Mouse (Mus musculus) MEL (cell line): ENCODE data around the gene Eef1g. TPM values are rescaled to one million over a fixed set of nuclear protein-coding genes. Genes with fewer than 3 reads are reported as not detected.
A peak's percentile ranks its signal among the peaks of the same experiment; 100 is the strongest.

Source experiments
- DNase-seq: peaks from one replicate; pipeline ENCODE4 v3.0.0; 2011; ENCODE audit warnings: low read depth, low spot score
- H3K27ac ChIP-seq: 2 replicates; pipeline ENCODE4 v1.5.1; 2012; ENCODE audit warnings: low read depth, mild to moderate bottlenecking, control low read depth, low read length, moderate library complexity; ENCODE audit not compliant: control insufficient read depth
- H3K27me3 ChIP-seq, 2 experiments: fragments of 150-350 bp in 1 of 2; sonication (generic) in 1 of 2; 2 replicates each; pipeline ENCODE4 v1.6.1; 2012; ENCODE audit warnings: low read length in 2 of 2, mild to moderate bottlenecking in 2 of 2, improper control_type of control experiment in 1 of 2, moderate library complexity in 1 of 2; ENCODE audit not compliant: insufficient read depth in 2 of 2, control insufficient read depth in 1 of 2
- H3K36me3 ChIP-seq, 2 experiments: 2 replicates each; pipeline ENCODE4 v1.6.1; 2012 to 2014; ENCODE audit warnings: low read length in 2 of 2, improper control_type of control experiment in 1 of 2, inconsistent platforms in 1 of 2, mild to moderate bottlenecking in 1 of 2; ENCODE audit not compliant: insufficient read depth in 2 of 2, control insufficient read depth in 1 of 2
- H3K4me1 ChIP-seq, 2 experiments: fragments of 150-350 bp in 1 of 2; sonication (generic) in 1 of 2; 2 replicates each; pipeline ENCODE4 v1.6.1; 2012; ENCODE audit warnings: low read length in 2 of 2, improper control_type of control experiment in 1 of 2, mild to moderate bottlenecking in 1 of 2; ENCODE audit not compliant: insufficient read depth in 2 of 2, control insufficient read depth in 1 of 2
- H3K4me3 ChIP-seq, 2 experiments: fragments of 150-350 bp in 1 of 2; sonication (generic) in 1 of 2; 2 replicates each; pipeline ENCODE4 v1.5.1; 2012; ENCODE audit warnings: low read depth in 2 of 2, low read length in 2 of 2, mild to moderate bottlenecking in 2 of 2, moderate library complexity in 2 of 2, control low read depth in 1 of 2, improper control_type of control experiment in 1 of 2; ENCODE audit not compliant: control insufficient read depth in 1 of 2, insufficient read depth in 1 of 2
- H3K79me2 ChIP-seq: 2 replicates; pipeline ENCODE4 v1.6.1; 2012; ENCODE audit warnings: mild to moderate bottlenecking, low read length, moderate library complexity; ENCODE audit not compliant: control insufficient read depth, poor library complexity, insufficient read depth
- H3K9ac ChIP-seq: 2 replicates; pipeline ENCODE4 v1.6.1; 2012; ENCODE audit warnings: low read depth, mild to moderate bottlenecking, control low read depth, low read length, moderate library complexity; ENCODE audit not compliant: control insufficient read depth, poor library complexity, severe bottlenecking
- H3K9me3 ChIP-seq: fragments of 150-350 bp; sonication (generic); replicated peaks from 2 replicates; pipeline ENCODE4 v1.6.1; 2012; ENCODE audit warnings: mild to moderate bottlenecking, low read length, improper control_type of control experiment, moderate library complexity; ENCODE audit not compliant: insufficient read depth
- BHLHE40 ChIP-seq: IDR thresholded peaks from 2 replicates; pipeline ENCODE4 v1.6.1; 2012; ENCODE audit warnings: low read depth, mild to moderate bottlenecking, inconsistent platforms, low read length, improper control_type of control experiment, borderline replicate concordance
- CTCF ChIP-seq, 3 experiments: IDR thresholded peaks in 2 of 3; conservative IDR thresholded peaks in 1 of 3; 2 replicates each; pipeline ENCODE4 v1.5.1; 2011 to 2012; ENCODE audit warnings: low read length in 3 of 3, low read depth in 2 of 3, mild to moderate bottlenecking in 2 of 3, improper control_type of control experiment in 1 of 3, inconsistent platforms in 1 of 3, mixed read lengths in 1 of 3, moderate library complexity in 1 of 3; ENCODE audit not compliant: control insufficient read depth in 1 of 3, insufficient read depth in 1 of 3, poor library complexity in 1 of 3, severe bottlenecking in 1 of 3
- EP300 ChIP-seq, 2 experiments: IDR thresholded peaks; 2 replicates each; pipeline ENCODE4 v1.6.1; 2011; ENCODE audit warnings: improper control_type of control experiment in 2 of 2, low read length in 2 of 2, low read depth in 1 of 2, mild to moderate bottlenecking in 1 of 2
- ETS1 ChIP-seq: IDR thresholded peaks from 2 replicates; pipeline ENCODE4 v1.6.1; 2012; ENCODE audit warnings: low read depth, mild to moderate bottlenecking, inconsistent platforms, low read length, improper control_type of control experiment, moderate library complexity
- GABPA ChIP-seq: IDR thresholded peaks from 2 replicates; pipeline ENCODE4 v1.6.1; 2012; ENCODE audit warnings: low read depth, mild to moderate bottlenecking, inconsistent platforms, low read length, improper control_type of control experiment, moderate library complexity
- GATA1 ChIP-seq: IDR thresholded peaks from 2 replicates; pipeline ENCODE4 v1.6.1; 2011; ENCODE audit warnings: low read depth, low read length, improper control_type of control experiment
- JUND ChIP-seq: IDR thresholded peaks from 2 replicates; pipeline ENCODE4 v1.6.1; 2011; ENCODE audit warnings: low read depth, mild to moderate bottlenecking, improper control_type of control experiment, low read length
- KAT2A ChIP-seq: conservative IDR thresholded peaks from 2 replicates; pipeline ENCODE4 v1.6.1; 2012; ENCODE audit warnings: low read depth, low read length, improper control_type of control experiment, inconsistent platforms
- MAFK ChIP-seq: IDR thresholded peaks from 2 replicates; pipeline ENCODE4 v1.6.1; 2011; ENCODE audit warnings: low read depth, mild to moderate bottlenecking, low read length, improper control_type of control experiment, borderline replicate concordance
- MAZ ChIP-seq: IDR thresholded peaks from 2 replicates; pipeline ENCODE4 v1.6.1; 2012; ENCODE audit warnings: low read depth, mild to moderate bottlenecking, inconsistent platforms, low read length, improper control_type of control experiment
- MEF2A ChIP-seq: IDR thresholded peaks from 2 replicates; pipeline ENCODE4 v1.6.1; 2014; ENCODE audit warnings: low read depth, mild to moderate bottlenecking, inconsistent platforms, low read length, improper control_type of control experiment; ENCODE audit not compliant: poor library complexity, insufficient replicate concordance, severe bottlenecking; ENCODE audit errors: extremely low read depth
- MXI1 ChIP-seq: IDR thresholded peaks from 2 replicates; pipeline ENCODE4 v1.6.1; 2011; ENCODE audit warnings: mild to moderate bottlenecking, low read depth, low read length, improper control_type of control experiment
- MYC ChIP-seq: IDR thresholded peaks from 2 replicates; pipeline ENCODE4 v1.6.1; 2011; ENCODE audit warnings: low read depth, mild to moderate bottlenecking, low read length, improper control_type of control experiment, moderate library complexity
- NELFE ChIP-seq: IDR thresholded peaks from 2 replicates; pipeline ENCODE4 v1.6.1; 2011; ENCODE audit warnings: low read depth, low read length, improper control_type of control experiment
- NRF1 ChIP-seq: IDR thresholded peaks from 2 replicates; pipeline ENCODE4 v1.6.1; 2014; ENCODE audit warnings: low read depth, mild to moderate bottlenecking, inconsistent platforms, low read length, improper control_type of control experiment, moderate library complexity; ENCODE audit not compliant: poor library complexity, insufficient read depth, severe bottlenecking
- POLR2A ChIP-seq, 2 experiments: IDR thresholded peaks; 2 replicates each; pipeline ENCODE4 v1.6.1; 2011 to 2012; ENCODE audit warnings: low read length in 2 of 2, mild to moderate bottlenecking in 2 of 2, control low read depth in 1 of 2, improper control_type of control experiment in 1 of 2, low read depth in 1 of 2, moderate library complexity in 1 of 2; ENCODE audit not compliant: control insufficient read depth in 1 of 2, insufficient read depth in 1 of 2, poor library complexity in 1 of 2
- POLR2AphosphoS2 ChIP-seq: IDR thresholded peaks from 2 replicates; pipeline ENCODE4 v1.6.1; 2011; ENCODE audit warnings: low read length, improper control_type of control experiment
- POLR2AphosphoS5 ChIP-seq: IDR thresholded peaks from 2 replicates; pipeline ENCODE4 v1.6.1; 2012; ENCODE audit warnings: low read depth, borderline replicate concordance, mild to moderate bottlenecking, inconsistent platforms, low read length, moderate library complexity, mixed read lengths
- RAD21 ChIP-seq: IDR thresholded peaks from 2 replicates; pipeline ENCODE4 v1.6.1; 2011; ENCODE audit warnings: mild to moderate bottlenecking, low read depth, low read length, improper control_type of control experiment
- RCOR1 ChIP-seq: IDR thresholded peaks from 2 replicates; pipeline ENCODE4 v1.6.1; 2012; ENCODE audit warnings: low read depth, mild to moderate bottlenecking, inconsistent platforms, low read length, improper control_type of control experiment
- SMC3 ChIP-seq: IDR thresholded peaks from 2 replicates; pipeline ENCODE4 v1.6.1; 2011; ENCODE audit warnings: low read depth, low read length, improper control_type of control experiment
- TAL1 ChIP-seq: IDR thresholded peaks from 2 replicates; pipeline ENCODE4 v1.6.1; 2012; ENCODE audit warnings: mild to moderate bottlenecking, inconsistent platforms, low read length, moderate library complexity, mixed read lengths
- TBP ChIP-seq: IDR thresholded peaks from 2 replicates; pipeline ENCODE4 v1.8.0; 2011; ENCODE audit warnings: low read depth, low read length, improper control_type of control experiment
- UBTF ChIP-seq: IDR thresholded peaks from 2 replicates; pipeline ENCODE4 v1.6.1; 2012; ENCODE audit warnings: low read depth, mild to moderate bottlenecking, inconsistent platforms, low read length, improper control_type of control experiment, moderate library complexity, borderline replicate concordance; ENCODE audit not compliant: insufficient read depth
- USF1 ChIP-seq: IDR thresholded peaks from 2 replicates; pipeline ENCODE4 v1.6.1; 2014; ENCODE audit warnings: low read depth, mild to moderate bottlenecking, inconsistent platforms, low read length, improper control_type of control experiment, moderate library complexity
- USF2 ChIP-seq, 2 experiments: IDR thresholded peaks; 2 replicates each; pipeline ENCODE4 v1.6.1; 2011 to 2012; ENCODE audit warnings: improper control_type of control experiment in 2 of 2, low read length in 2 of 2, borderline replicate concordance in 1 of 2, inconsistent platforms in 1 of 2, low read depth in 1 of 2, mild to moderate bottlenecking in 1 of 2; ENCODE audit not compliant: insufficient read depth in 1 of 2
- ZC3H11A ChIP-seq: IDR thresholded peaks from 2 replicates; pipeline ENCODE4 v1.6.1; 2012; ENCODE audit warnings: low read depth, mild to moderate bottlenecking, inconsistent platforms, low read length, improper control_type of control experiment
- ZKSCAN1 ChIP-seq: IDR thresholded peaks from 2 replicates; pipeline ENCODE4 v1.6.1; 2012; ENCODE audit warnings: low read depth, mild to moderate bottlenecking, inconsistent platforms, low read length, improper control_type of control experiment, moderate library complexity
- ZNF384 ChIP-seq: IDR thresholded peaks from 2 replicates; pipeline ENCODE4 v1.6.1; 2012; ENCODE audit warnings: low read depth, mild to moderate bottlenecking, inconsistent platforms, low read length, improper control_type of control experiment
- polyA plus RNA-seq, 2 experiments: library from polyadenylated mRNA; stranded (reverse) in 1 of 2; unstranded in 1 of 2; fragments of >175 nt in 1 of 2; fragments of >200 nt in 1 of 2; gene quantifications; 2 replicates each; pipeline versions ENCODE4 v1.2.1 to v1.2.4; 2012; ENCODE audit warnings: low replicate concordance in 2 of 2, low read depth in 1 of 2; ENCODE audit not compliant: insufficient read length in 2 of 2, insufficient read depth in 1 of 2, missing spikeins in 1 of 2
- total RNA-seq: library from RNA; depleted of rRNA; stranded (reverse); fragments of 300-350 nt; gene quantifications from 2 replicates; pipeline ENCODE4 v1.2.3, GENCODE M21; 2012

Eef1g gene
- total and polyA plus RNA-seq, 3 experiments, result 1,362 to 1,817 (median 1,691) TPM

GRCm38 (mm10) chr19:8976535-8976934 lies 9.7 kb downstream of the Eef1g start:
- peak; percentile 68 for DNase-seq
- TF ChIP-seq RCOR1 (no peak), MEF2A (no peak), CTCF (IDR thresholded peaks at IDR 0.05 in 2 of 3, conservative IDR thresholded peaks at IDR 0.05 in 1 of 3; ENCODE audit: control insufficient read depth in 1 of 3, insufficient read depth in 1 of 3, low read depth in 2 of 3, low read length in 3 of 3, poor library complexity in 1 of 3, severe bottlenecking in 1 of 3) (peak; percentile 61 to 69 (median 68)), SMC3 (peak; percentile 63), JUND (no peak), RAD21 (peak; percentile 54), MXI1 (no peak), ZC3H11A (peak; percentile 59), NRF1 (no peak), ZNF384 (no peak), POLR2A (IDR thresholded peaks at IDR 0.05; ENCODE audit: control insufficient read depth in 1 of 2, insufficient read depth in 1 of 2, low read depth in 1 of 2, low read length in 2 of 2, poor library complexity in 1 of 2) (peak in 1 of 2 experiments; percentile 32; a peak in 1 of 4 replicates), TBP (no peak), KAT2A (no peak), ETS1 (no peak)
- Histone ChIP-seq H3K27me3 (no peaks in the 10 kb centered on the region), H3K4me3 (no peak overlapping the region), H3K9ac (no peak overlapping the region), H3K4me1 (peaks cover 2 to 25% of the 10 kb centered on the region in 2 experiments), H3K36me3 (peaks cover 39 to 75% of the 10 kb centered on the region in 2 experiments), H3K79me2 (peaks cover 27% of the 10 kb centered on the region), H3K27ac (no peak overlapping the region), H3K9me3 (no peaks in the 10 kb centered on the region)

- H3K4me3 ChIP-seq, result no peak overlapping the region
- peak overlapping the region; percentile 58 for H3K27ac ChIP-seq
- DNase-seq, result peak; percentile 90
- no peaks in the 10 kb centered on the region for H3K9me3 ChIP-seq
- no peaks in the 10 kb centered on the region for H3K27me3 ChIP-seq
- H3K9ac ChIP-seq, result peak overlapping the region; percentile 13; the same call in 1 of the 2 replicates
- peaks cover 2% of the 10 kb centered on the region; the same call in 1 of the 2 replicates for H3K79me2 ChIP-seq
- peaks cover 16 to 71% of the 10 kb centered on the region in 2 experiments for H3K36me3 ChIP-seq
- H3K4me1 ChIP-seq, result peaks cover 18 to 48% of the 10 kb centered on the region in 2 experiments
- peak; percentile 37; the same call in 1 of the 2 replicates for TF ChIP-seq TBP
- TF ChIP-seq POLR2AphosphoS5, result no peak
- TF ChIP-seq BHLHE40, result no peak
- no peak for TF ChIP-seq RAD21
- no peak; the same call in 1 of the 2 replicates for TF ChIP-seq MAZ
- peak; percentile 23; the same call in 1 of the 2 replicates for TF ChIP-seq POLR2AphosphoS2
- TF ChIP-seq TAL1, result no peak
- TF ChIP-seq MAFK, result no peak
- no peak for TF ChIP-seq CTCF (IDR thresholded peaks at IDR 0.05 in 2 of 3, conservative IDR thresholded peaks at IDR 0.05 in 1 of 3; ENCODE audit: control insufficient read depth in 1 of 3, insufficient read depth in 1 of 3, low read depth in 2 of 3, low read length in 3 of 3, poor library complexity in 1 of 3, severe bottlenecking in 1 of 3)
- TF ChIP-seq MEF2A, result no peak
- TF ChIP-seq NRF1, result no peak
- no peak for TF ChIP-seq USF2 (IDR thresholded peaks at IDR 0.05; ENCODE audit: borderline replicate concordance in 1 of 2, insufficient read depth in 1 of 2, low read depth in 1 of 2, low read length in 2 of 2)
- no peak for TF ChIP-seq RCOR1
- TF ChIP-seq GATA1, result no peak
- TF ChIP-seq USF1, result no peak
- TF ChIP-seq SMC3, result no peak
- TF ChIP-seq GABPA, result no peak
- TF ChIP-seq ZKSCAN1, result no peak
- TF ChIP-seq KAT2A, result no peak
- no peak for TF ChIP-seq UBTF
- TF ChIP-seq MYC, result no peak
- TF ChIP-seq NELFE, result no peak
- TF ChIP-seq EP300 (IDR thresholded peaks at IDR 0.05; ENCODE audit: low read depth in 1 of 2, low read length in 2 of 2), result 0 out of 4 replicates have a peak, but pooled peaks have one; percentile 11 to 12
- TF ChIP-seq MXI1, result no peak
These were observed 13.9 kb downstream of the Eef1g start for GRCm38 (mm10) chr19:8980771-8981170.
